Mouse (Mus musculus): ENCODE data around the gene Zfp626.
"Not testable (repeated sequence)": the region's sequence is repeated elsewhere in the genome, so short reads cannot be mapped to it uniquely, and the experiment has no call there.

Gene Zfp626

DNA sequence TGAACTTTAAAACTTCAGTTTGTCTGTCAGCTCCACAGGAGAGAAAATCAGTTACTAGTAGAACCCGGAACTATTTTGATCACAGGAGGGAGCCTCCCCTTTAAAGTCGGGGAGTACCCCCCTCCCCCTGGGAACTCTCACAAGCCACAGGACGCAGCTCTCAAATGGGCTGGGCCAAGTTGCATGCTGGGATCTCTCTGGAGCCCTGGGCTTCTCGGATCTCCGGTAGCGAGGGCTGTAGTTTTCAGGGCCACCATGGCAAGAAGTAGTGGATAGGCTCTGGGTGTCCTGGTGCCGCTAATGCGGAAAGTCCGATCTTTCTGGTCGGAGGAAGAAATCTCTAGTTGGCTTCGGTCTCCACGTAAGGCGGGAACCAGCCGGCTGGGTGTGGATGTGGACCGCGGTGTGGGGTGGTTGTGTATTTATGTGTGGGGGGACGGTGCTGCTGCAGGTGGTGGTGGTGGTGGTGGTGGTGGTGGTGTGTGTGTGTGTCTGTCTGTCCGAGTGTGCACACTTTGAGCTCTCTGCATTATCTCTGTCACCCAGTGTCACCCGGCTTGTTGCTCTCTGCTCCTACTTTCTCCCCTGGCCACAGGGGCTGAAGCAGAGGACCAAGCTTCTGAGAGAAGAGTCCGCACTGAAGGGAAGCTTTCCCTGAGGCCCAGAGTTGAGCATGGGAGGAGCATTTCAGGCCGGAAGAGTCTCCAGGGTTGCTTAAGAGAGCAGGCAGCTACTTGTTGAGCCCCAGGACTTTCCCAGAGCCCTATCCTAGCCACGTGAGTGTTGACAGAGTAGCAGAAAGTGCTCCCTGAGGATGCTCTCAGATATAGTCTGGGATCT is 53.6 kb downstream of the Zfp626 start:
- DNase-seq: peak; percentile 19 to 22

DNA sequence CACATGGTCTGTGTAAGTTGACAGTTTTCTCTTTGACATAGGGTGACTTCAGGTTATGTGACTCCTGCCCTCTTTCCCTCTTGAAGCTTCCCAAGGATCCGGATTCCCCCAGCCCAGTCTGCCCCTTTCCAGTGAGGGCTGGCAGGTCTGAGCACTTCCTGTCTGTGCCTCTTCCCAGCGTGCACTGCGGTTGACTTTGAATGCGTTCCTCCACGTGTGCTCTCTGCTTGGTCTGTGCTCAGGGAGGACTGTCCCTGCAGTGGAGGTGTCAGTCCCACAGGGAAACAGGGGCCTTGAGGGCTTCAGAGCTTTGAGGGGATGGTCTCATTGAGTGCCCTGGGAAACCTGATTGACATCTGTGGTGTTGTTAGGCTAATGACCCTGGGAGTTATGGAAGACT is 55.6 kb downstream of the Zfp626 start:
- not testable (repeated sequence) for DNase-seq
